Mouse (Mus musculus): Measurements from ENCODE around the gene Akt1s1.

The Akt1s1 gene

GRCm38 (mm10) chr7:44854356-44855031 lies 5.7 kb downstream of the Akt1s1 start:
- DNase-seq, result peak; percentile 76

GRCm38 (mm10) chr7:44855036-44855435 lies 6.2 kb downstream of the Akt1s1 start:
- no peak for DNase-seq

- DNase-seq, result no peak
These were observed 7.6 kb downstream of the Akt1s1 start for GRCm38 (mm10) chr7:44856265-44856916.

DNA sequence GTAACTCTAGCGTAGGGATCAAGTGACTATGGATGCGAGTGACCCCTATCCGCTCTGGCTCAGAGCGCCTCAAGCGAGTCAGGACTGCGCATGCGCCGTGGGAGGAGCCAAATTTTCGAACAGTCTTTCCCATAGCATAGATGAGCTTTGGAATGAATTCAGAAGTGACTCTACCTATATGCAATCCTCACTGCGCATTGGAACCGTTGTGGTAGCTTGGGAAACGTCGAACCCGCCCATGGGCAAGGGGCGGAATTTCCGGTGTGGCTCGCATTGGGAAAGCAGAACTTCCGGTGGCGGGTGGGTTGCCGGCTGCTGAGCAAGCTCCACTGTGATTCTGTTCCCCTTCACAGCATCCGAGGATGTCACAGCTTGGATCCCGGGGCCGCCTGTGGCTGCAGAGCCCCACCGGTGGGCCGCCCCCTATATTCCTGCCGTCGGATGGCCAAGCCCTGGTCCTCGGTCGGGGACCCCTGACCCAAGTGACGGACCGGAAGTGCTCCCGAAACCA lies 8.3 kb downstream of the Akt1s1 start, which contains the start of gene Pnkp:
Gene Pnkp (plus strand): TSS at position 98 of the 511 bp plus-strand sequence.
- peak; percentile 93 for DNase-seq

DNA sequence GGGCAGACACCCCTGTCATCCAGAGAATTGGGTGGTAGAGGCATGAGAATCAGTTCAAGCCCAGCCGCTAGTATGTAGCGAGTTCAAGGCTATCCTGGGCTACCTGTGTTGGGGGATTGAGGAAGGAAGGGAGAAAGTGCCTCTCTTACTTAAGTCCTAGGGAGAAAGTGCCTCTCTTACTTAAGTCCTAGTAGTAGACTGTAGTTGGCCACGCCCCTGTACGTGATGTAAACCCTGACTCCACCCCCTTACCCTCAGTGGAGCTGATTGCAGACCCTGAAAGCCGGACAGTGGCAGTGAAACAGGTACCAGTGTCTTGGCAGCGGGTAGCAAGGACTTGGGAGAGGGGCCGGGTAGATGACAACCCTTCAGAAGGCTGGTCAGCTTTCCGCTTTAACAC lies 9.1 kb downstream of the Akt1s1 start:
- DNase-seq, result no peak

DNA sequence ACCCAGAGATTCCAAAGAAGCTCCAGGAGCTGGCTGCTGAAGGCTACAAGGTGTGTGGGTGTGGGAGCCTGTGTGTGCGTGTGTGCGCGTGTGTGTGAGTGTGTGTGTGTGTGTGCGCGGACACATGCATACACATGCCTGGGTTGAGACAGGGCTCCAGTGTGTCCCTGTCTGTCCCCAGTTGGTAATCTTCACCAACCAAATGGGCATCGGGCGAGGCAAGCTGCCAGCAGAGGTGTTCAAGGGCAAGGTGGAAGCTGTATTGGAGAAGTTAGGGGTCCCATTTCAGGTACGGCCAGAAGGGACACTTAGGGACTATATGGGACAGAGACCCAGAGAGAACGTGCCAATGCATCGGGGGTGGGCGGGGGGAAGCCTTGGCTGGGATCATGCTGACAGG lies 11.1 kb downstream of the Akt1s1 start:
- no peak for DNase-seq

DNA sequence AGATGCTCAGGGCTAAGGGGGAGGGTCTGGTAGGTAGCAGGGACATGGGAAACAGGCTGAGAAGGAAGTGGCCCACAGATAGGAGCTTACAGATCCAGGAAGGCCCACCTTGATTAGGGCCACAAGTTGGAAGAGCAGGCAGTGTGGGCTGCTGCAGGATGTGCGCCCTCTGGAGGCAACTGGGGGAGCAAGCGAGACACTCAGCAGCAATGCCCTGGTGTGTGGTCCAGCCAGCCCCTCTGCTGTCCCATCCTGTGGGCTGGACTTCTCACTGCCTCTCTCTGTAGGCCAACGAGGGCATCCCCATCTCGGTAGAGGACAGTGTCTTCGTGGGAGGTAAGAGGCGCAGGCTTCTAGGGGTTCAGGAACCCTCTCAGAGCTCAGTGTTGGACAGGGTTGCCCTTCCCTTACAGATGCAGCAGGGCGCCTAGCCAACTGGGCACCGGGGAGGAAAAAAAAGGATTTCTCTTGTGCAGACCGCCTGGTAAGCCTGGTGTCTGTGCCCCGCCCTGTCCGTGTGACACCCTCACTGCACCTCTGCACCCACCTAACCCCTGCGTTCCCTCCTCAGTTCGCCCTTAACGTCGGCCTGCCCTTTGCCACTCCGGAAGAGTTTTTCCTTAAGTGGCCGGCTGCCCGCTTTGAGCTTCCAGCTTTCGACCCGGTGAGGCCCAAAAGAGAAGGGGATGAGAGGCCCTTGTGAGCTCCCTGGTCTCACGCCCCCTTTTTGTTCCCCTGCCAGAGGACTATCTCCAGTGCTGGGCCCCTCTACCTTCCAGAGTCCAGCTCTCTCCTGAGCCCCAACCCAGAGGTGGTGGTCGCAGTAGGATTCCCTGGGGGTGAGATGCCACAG lies 12.0 kb downstream of the Akt1s1 start:
- peak; percentile 59 for DNase-seq

DNA sequence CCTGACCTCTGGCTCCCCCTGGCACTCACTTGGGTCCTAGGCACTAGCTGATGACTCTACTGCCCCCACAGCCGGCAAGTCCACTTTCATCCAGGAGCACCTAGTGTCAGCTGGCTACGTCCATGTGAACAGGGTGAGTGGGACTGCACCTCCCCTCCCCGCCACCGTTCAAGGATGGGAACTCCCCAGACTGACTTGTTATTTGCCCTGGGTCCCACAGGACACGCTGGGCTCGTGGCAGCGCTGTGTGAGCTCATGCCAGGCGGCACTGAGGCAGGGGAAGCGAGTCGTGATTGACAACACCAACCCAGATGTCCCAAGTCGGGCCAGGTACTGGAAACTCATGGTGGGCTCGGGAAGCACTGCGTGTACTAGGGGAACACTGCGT lies 12.6 kb downstream of the Akt1s1 start:
- no peak for DNase-seq

DNA sequence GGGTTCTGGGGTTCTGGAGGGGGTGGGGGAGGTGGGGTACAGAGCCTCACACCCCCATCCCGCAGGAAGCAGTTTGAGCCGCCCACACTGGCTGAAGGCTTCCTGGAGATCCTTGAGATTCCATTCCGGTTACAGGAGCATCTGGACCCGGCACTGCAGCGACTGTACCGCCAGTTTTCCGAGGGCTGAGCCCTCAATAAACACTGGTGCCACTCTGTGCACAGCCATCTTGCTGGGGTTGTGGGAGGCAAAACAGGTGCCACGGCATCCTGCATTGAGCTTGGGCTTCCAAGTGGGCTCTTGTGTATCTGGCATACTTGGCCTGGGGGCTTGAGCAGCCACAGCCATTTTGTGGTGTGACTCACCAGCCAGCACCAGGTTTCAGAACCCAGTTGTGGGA lies 13.6 kb downstream of the Akt1s1 start:
- no peak for DNase-seq

DNA sequence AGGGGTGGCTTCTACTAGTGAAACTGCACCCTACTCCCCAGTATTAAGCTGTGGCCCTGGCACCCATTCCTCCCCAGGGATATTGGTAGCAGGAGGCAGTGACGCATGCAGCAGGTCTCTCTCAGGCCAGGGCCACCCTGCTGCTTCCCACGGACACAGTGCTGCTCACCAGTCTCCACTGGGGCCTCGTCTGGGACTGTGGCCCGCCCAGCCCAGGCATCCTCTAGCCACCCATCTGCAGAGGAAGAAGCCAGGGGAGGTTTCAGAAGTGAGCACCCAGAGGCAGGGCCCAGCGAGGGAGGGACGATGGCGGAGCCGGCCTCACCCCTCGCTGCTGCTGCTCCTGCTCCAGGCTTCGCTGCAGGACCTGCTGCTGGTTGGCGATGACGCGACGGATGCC lies 14.4 kb downstream of the Akt1s1 start:
- DNase-seq, result no peak

GRCm38 (mm10) chr7:44863982-44864494 lies 15.2 kb downstream of the Akt1s1 start:
- no peak for DNase-seq

DNA sequence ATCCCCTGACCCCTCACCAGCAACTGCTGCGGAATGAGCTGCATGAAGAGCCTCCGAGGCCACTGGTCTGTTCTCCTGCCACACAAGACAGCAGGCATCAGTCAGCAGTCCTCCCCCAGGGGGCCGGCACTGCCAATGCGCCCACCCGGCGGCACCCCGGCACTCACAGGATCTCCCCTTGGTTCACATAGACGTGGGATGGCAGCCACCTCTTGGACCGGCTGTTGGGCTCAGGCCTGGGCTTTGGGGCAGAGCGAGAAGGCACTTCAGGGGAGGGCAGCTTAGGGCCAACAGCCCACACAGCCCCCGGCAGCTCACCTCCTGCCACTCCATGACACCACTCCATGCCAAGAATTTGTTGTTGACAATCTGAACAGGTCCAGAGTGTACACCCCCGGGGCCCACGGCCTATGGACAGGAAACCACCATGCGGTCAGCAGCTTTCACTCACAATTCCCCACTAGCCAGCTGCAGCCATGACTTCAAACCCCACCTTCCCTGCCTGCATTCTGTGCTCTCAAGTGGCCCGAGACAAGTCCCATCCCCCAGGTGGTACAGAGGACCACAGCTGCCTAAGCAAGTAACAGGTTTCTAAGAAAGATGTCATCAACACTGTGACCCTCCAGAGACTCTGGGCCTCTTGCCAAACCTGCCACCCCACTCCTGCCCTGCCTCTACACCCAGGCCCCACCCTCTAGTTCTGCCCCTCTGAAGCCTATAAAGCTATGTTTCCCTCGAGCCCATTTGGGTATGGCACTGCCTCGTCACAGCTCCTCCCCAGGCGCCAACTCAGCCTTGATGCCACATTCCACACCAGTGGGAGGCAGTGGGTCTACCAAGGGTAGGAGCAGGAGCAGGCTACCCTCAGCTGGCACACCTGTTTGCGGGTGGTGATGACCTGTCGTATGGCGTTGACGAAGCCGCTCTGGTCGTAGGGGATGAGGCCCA lies 16.1 kb downstream of the Akt1s1 start:
- no peak for DNase-seq

- DNase-seq, result no peak
These were observed 17.7 kb downstream of the Akt1s1 start for GRCm38 (mm10) chr7:44866276-44867009.

GRCm38 (mm10) chr7:44867010-44867702 lies 18.4 kb downstream of the Akt1s1 start:
- no peak for DNase-seq

DNA sequence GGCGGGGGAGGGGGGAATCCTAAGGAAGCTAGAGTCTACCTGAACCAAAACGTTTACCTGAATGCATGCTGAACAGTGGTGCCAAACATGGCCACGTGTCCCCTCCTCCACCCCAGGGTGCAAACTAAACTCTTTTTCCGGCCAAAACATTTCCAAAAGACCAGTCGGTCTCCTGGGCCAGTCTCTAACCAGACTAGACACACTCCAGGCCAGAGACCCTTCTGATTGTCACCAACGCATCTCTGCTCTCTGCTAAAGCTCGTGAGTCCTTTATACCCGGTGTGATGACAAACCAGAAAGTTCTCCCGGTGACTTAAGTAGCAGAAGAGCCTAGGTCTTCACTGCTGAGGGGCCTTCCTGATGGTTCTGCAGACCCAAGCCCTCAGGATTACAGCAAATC lies 19.0 kb downstream of the Akt1s1 start:
- DNase-seq, result no peak

DNA sequence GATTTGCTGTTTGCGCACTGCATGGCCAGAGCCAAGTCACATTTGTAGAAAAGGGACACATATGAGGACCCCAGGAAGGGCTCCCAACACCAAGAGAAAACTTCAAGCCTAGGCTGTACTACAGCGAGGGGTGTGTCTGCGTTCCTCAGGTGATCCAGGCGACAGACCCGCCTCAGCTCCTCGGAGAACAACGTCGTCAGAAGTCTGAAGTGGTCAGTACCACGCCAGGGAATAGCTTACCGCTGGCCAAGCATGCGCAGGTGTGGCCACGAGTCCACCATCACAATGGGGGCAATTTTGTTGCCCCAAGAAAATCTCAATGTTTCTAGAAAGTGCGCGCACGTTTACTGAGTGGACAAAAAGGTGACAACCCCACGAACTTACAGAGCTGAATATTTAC lies 19.7 kb downstream of the Akt1s1 start:
- DNase-seq, result no peak

DNA sequence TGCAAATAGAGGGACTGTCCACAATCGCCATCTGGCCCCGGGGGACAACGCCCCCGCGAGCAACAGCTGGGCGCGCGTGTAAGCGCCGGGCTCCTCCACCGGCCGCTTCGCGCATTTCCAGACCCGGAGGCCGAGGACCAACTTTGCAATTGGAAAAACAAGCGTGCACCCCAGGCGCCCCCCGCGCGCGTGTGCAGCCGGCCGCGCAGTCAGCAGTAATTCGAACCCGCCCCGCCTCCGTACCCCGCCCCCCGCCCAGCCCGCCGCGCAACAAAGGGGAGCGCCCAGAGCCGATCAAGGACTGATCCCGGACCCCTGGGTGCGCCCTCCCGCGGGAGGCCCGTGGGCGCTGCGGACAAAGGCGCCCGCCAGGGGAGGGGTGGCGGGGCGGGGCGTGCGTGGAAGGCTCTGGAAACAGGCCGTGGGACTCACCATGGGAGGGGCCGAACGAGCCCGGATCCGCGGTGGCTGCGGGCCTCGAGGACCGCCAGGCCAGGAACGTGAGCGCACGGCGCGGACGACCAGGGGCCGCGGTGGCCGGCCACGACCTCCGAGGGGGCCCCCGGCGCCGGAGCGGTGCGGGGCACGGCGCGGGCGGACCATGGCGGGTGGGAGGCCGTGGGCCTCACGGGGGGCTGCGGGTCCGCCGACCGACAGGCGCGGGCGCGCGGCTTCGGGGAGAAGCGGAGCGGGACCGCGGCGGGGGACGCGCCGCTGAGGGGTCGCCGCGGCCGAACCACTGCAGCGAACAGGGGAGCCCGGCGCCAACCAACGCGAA lies 20.3 kb downstream of the Akt1s1 start:
- DNase-seq, result peak; percentile 64

DNA sequence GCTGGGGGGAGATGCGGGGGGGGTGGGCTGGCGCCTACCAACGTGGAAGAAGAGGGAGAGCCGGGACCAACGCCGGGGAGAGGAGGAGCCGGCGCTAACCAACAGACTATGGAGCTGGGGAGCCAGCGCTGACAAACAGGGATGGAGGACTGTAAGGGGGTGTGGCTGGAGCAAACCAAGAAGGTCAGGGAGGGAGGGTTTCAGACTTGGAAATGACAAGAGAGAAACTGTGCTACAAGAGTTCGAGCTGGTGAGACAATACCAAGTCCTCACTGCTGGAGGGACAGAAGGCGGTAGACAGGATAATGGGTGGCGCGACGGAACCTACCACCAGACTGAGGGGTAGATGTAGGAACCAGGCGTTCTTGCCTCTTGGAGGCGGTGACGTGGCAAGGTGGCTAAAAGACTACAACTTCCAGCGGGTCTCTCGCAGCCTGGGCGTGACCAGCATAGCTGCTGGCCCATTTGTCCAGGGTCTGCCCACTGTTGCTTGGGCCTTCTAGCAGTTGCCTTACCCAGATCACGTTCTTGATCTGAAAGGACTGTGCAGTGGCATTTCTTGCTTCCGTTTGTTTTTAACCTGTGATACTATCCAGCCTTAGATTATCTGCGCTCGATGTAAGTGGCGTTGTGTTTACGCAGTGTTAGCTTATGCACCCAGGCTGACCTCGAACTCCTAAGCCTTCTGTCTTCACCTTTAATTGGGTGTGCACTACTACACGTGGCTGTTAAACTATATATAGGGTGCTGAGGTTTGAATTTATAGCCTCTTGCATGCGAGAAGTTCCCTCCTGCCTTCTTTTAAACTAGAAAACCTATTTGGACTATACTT lies 21.1 kb downstream of the Akt1s1 start, which contains the start of gene Ptov1:
Gene Ptov1 (minus strand): TSS at position 92 of the 832 bp plus-strand sequence.
- DNase-seq, result peak; percentile 98

DNA sequence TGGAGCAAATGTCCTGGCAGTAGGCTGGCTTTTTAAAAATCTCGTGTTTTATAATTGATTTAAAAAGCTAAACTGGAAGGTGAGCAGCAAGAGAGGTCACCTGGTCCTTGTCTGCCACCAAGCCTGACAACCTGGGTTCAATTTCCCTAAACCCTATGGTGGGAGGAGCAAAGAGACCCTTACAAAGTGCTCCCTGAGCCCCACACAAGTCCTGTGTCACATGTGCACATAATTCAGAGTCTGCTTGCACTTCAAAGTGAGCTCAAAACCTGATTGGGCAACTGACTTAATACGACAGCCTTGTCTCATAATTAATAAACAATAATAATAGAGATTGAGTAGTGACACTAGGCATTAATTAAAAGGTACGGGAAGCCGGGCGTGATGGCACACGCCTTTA lies 21.8 kb downstream of the Akt1s1 start:
- DNase-seq, result no peak

All from right cerebral cortex, adult 18-20 months (tissue).